Mouse (Mus musculus): ENCODE data around the gene Ncor1. TPM values are rescaled to one million over a fixed set of nuclear protein-coding genes. Genes with fewer than 3 reads are reported as not detected.

Gene Ncor1
- total RNA-seq, 2 experiments from 2014 or later, result 180 to 205 TPM

DNA sequence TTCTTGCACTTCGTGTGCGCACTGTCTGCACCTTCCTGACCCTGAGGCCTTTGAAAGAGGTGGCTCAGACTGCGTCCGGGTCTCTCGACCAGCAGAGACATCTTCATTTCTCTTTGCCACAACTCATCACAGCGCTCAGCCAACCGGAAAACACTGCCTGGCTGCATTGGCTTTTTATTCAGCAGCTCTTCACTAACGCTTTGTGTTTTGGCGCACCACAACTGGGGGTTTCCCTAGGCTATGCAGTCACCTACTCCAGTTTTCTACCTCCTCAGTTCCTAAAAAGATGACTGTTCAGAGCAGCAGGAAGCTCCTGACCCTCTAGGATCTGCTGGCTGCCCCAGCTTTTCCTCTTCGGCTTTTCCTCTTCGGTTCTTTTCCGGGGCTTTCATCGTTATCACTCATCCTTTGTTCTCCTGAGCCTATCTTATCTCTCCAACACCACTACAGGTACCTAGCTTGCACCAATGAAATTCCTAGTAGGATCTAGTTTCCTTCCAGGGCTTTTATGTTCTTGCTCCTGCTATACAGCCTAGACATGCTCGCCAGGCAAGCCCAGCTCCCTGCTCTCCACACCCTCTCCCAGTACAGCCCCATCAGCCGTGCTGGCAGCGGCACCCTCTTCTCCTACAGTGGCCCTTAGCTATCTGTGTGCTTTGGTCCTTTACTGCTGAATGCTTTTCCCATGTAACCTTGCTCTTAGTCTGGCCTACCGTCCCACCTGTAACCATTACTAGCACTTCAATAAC, 191.7 kb downstream of the Ncor1 start:
- no peak for DNase-seq

Other genes starting within 250 kb of the Ncor1 start
- gene Adora2b, start 209.6 kb downstream of the Ncor1 start, total RNA-seq (2021), result under 1 TPM; 0.63 to 0.70 TPM
- 10 to 100 TPM; 11.9 to 25.0 TPM for gene Zswim7, start 177.2 kb downstream of the Ncor1 start, total RNA-seq (2021)
- 10 to 100 TPM; 28.2 to 31.3 TPM for gene Ttc19, start 177.1 kb downstream of the Ncor1 start, total RNA-seq (2021)
- 10 to 100 TPM in 1 of 2 experiments, 1 to 10 TPM in 1; 7.2 to 10.0 TPM for gene Pigl, start 81 bp downstream of the Ncor1 start, total RNA-seq (2021)
- gene Cenpv, start 80.7 kb upstream of the Ncor1 start, total RNA-seq (2021), result 10 to 100 TPM; 30.2 to 37.2 TPM
- gene Ubb, start 92.6 kb upstream of the Ncor1 start, total RNA-seq (2021), result 1,000 to 10,000 TPM; 1,237 to 1,515 TPM
- 1 to 10 TPM; 2.0 to 3.7 TPM for gene Trpv2, start 115.9 kb upstream of the Ncor1 start, total RNA-seq (2021)
- gene Lrrc75a, start 190.0 kb upstream of the Ncor1 start, total RNA-seq (2021), result 10 to 100 TPM; 28.0 to 31.8 TPM
- gene Mmgt2, start 190.1 kb upstream of the Ncor1 start, total RNA-seq (2021), result 10 to 100 TPM; 38.0 to 42.6 TPM